In genomic region chr1:35653119-35653956, GRCm38 (mm10) we compare ENCODE assay signal across 9 mouse cellular contexts.
DNase-seq lines count a peak whose midpoint lies in the region; ATAC-seq and TF ChIP-seq lines count a peak whose summit lies in the region.
"Had no signal": no experiment of that assay in that cellular context is flagged by ENCODE, and none has a peak within 500 bp of the region (broad histone marks: within the 10 kb centered on the region; RNA-seq: fewer than 3 reads in every experiment).

No protein-coding gene starts in this region.

- H3K36me3 ChIP-seq in forebrain, embryonic 14.5 days (ENCODE audit: control insufficient read depth, insufficient read depth, low read length): no peaks in the 10 kb centered on the region
- no peaks in the 10 kb centered on the region for H3K36me3 ChIP-seq in forebrain, embryonic 12.5 days (replicated peaks)
- no peaks in the 10 kb centered on the region for H3K36me3 ChIP-seq in forebrain, postnatal 0 days (ENCODE audit: insufficient read depth)

- peak; percentile 73 for DNase-seq in forebrain, embryonic 14.5 days (ENCODE audit: low spot score)
- peak; percentile 80 for DNase-seq in CD4-positive, CD25-positive, alpha-beta regulatory T cell, adult 2 months (ENCODE audit: low read depth, low spot score)
- DNase-seq in forebrain, postnatal 0 days: peak; percentile 44
- DNase-seq in natural killer cell, adult 2 months (ENCODE audit: low spot score in 2 of 2): peak; percentile 15 to 74
- no peak for DNase-seq in kidney, adult 9 months
- DNase-seq: kidney, adult 2 months had no signal

- no peak overlapping the region for H3K4me3 ChIP-seq in forebrain, embryonic 14.5 days (ENCODE audit: low read depth, low read length)
- H3K4me3 ChIP-seq in forebrain, embryonic 12.5 days (replicated peaks): no peak overlapping the region
- H3K4me3 ChIP-seq in forebrain, postnatal 0 days (ENCODE audit: low read depth, low read length): no peak overlapping the region

- H3K4me2 ChIP-seq in forebrain, embryonic 14.5 days (ENCODE audit: low read length): no peak overlapping the region
- H3K4me2 ChIP-seq in forebrain, embryonic 12.5 days: no peak overlapping the region
- H3K4me2 ChIP-seq in forebrain, postnatal 0 days (ENCODE audit: low read depth): no peak overlapping the region

- no peaks in the 10 kb centered on the region for H3K27me3 ChIP-seq in forebrain, embryonic 14.5 days (replicated peaks; ENCODE audit: control insufficient read depth, insufficient read depth, low read length)
- H3K27me3 ChIP-seq in forebrain, embryonic 12.5 days: no peaks in the 10 kb centered on the region
- H3K27me3 ChIP-seq in forebrain, postnatal 0 days (ENCODE audit: insufficient read depth, low read length): no peaks in the 10 kb centered on the region

- WGBS in forebrain, embryonic 14.5 days: 49% methylated on average over 13 of the region's 13 CpGs
- WGBS in forebrain, embryonic 12.5 days: 72% methylated on average over 13 of the region's 13 CpGs
- 43% methylated on average over 13 of the region's 13 CpGs for WGBS in forebrain, postnatal 0 days

- H3K4me1 ChIP-seq in forebrain, embryonic 14.5 days (ENCODE audit: control insufficient read depth, insufficient read depth, low read length): no peaks in the 10 kb centered on the region; the same call in 1 of the 2 replicates
- peaks cover 5% of the 10 kb centered on the region; the same call in 1 of the 2 replicates for H3K4me1 ChIP-seq in forebrain, embryonic 12.5 days
- H3K4me1 ChIP-seq in forebrain, postnatal 0 days (ENCODE audit: insufficient read depth): 0 out of 2 replicates have a peak, but pooled peaks cover 3% of the 10 kb centered on the region

- no peak overlapping the region for H3K27ac ChIP-seq in forebrain, embryonic 14.5 days (ENCODE audit: low read depth, low read length)
- no peak overlapping the region for H3K27ac ChIP-seq in forebrain, embryonic 12.5 days
- H3K27ac ChIP-seq in forebrain, postnatal 0 days (ENCODE audit: low read depth, low read length): no peak overlapping the region

- H3K9me3 ChIP-seq in forebrain, embryonic 14.5 days (replicated peaks; ENCODE audit: control insufficient read depth, low read length): no peaks in the 10 kb centered on the region
- H3K9me3 ChIP-seq in forebrain, embryonic 12.5 days: no peaks in the 10 kb centered on the region
- H3K9me3 ChIP-seq in forebrain, postnatal 0 days (ENCODE audit: low read length): no peaks in the 10 kb centered on the region

- no peak for TF ChIP-seq CTCF in forebrain, postnatal 0 days (IDR thresholded peaks at IDR 0.05; ENCODE audit: low read depth)

- ATAC-seq in forebrain, embryonic 14.5 days: peak; percentile 77; the same call in 1 of the 2 replicates
- no peak for ATAC-seq in forebrain, embryonic 12.5 days (ENCODE audit: low FRiP score)
- peak; percentile 45; the same call in 1 of the 2 replicates for ATAC-seq in forebrain, postnatal 0 days
- no peak for ATAC-seq in erythroid progenitor cell, adult 5-6 weeks (replicated peaks; ENCODE audit: low FRiP score, poor library complexity, severe bottlenecking)
- ATAC-seq in erythroblast, adult 5-6 weeks (replicated peaks; ENCODE audit: low FRiP score, poor library complexity, severe bottlenecking): no peak

- H3K9ac ChIP-seq in forebrain, embryonic 14.5 days (ENCODE audit: low read length): no peak overlapping the region
- H3K9ac ChIP-seq in forebrain, embryonic 12.5 days: no peak overlapping the region
- no peak overlapping the region for H3K9ac ChIP-seq in forebrain, postnatal 0 days

Comparison
In these comparisons a context has a peak if more than half of its experiments do, and no peak if none do; other contexts are left out.
1. ATAC-seq: peak in forebrain, embryonic 14.5 days (single experiment) and forebrain, postnatal 0 days (single experiment); none in forebrain, embryonic 12.5 days (single experiment), erythroid progenitor cell, adult 5-6 weeks (single experiment) and erythroblast, adult 5-6 weeks (single experiment).